Mouse (Mus musculus) inflammation-experienced regulatory T-cells, adult 6 months (primary cell): ENCODE measurements around the gene Dnajb12. TPM values are rescaled to one million over a fixed set of nuclear protein-coding genes. Genes with fewer than 3 reads are reported as not detected.

ENCODE experiments used
- ATAC-seq: one replicate; pipeline ENCODE4 v1.8.0; 2017
- polyA plus RNA-seq, 3 experiments: library from polyadenylated mRNA; unstranded; fragments of 100-300 nt; shearing (Covaris generic); gene quantifications; one replicate each; pipeline ENCODE4 v1.2.1; 2017

The Dnajb12 gene
- polyA plus RNA-seq = 10 to 100 TPM; 15.7 to 18.1 (median 17.4) TPM

DNA sequence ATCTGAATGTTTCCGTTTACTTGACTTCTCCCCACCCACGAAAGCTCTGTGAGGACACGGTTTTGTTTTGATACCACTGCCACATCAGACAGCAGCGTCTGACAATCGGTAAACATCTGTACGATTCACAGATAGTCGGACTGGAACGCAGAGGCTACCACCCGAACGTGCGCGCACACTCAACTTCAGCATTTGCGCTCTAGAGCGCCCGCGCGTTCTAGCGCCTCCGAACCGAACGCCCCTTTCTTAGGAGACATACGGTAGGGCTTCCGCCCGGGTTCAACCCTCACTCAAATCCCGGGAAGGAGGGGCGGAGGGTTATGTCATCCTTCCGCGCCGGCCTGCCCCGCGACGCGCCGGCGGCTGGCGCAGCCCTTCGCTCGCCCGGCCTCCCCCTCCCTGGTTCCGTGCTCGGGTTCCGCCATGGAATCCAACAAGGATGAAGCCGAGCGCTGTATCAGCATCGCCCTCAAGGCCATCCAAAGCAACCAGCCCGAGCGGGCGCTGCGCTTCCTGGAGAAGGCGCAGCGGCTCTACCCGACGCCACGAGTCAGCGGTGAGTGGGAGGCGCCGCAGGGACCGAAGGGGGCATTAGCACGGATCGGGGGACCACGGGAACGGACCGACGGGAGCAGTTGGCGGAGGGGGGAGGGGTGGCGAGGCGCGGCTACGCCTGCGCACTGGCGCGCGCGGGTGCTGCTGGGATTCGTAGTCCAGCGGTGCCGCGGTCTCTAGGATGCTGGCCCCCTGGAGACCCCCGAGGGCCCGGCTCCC is at the start of gene Dnajb12:
Dnajb12 (plus strand) TSS at position 302 of the 774 bp plus-strand sequence.
- peak; percentile 92 for ATAC-seq

GRCm38 (mm10) chr10:59829886-59830285 is 49.5 kb upstream of the Dnajb12 start:
- no peak for ATAC-seq

DNA sequence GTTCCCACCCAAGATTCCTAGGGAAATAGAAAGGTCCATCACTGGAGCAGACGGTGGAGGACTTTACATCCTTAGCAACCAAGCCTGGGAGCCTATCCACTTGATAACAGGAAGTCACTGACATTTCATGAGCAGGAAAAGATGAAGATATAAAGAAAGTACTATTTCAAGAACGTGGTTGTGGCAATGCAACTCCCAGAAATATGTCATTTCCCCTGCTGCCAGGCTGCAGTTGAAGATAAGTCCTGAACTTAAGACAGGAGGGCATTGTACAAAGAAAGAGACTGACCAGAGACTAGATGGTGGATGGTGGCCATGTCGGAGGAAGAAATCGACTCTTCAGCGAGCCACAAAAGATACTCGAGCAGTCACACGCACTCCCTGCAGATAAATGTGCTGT is 47.4 kb upstream of the Dnajb12 start:
- ATAC-seq = no peak

DNA sequence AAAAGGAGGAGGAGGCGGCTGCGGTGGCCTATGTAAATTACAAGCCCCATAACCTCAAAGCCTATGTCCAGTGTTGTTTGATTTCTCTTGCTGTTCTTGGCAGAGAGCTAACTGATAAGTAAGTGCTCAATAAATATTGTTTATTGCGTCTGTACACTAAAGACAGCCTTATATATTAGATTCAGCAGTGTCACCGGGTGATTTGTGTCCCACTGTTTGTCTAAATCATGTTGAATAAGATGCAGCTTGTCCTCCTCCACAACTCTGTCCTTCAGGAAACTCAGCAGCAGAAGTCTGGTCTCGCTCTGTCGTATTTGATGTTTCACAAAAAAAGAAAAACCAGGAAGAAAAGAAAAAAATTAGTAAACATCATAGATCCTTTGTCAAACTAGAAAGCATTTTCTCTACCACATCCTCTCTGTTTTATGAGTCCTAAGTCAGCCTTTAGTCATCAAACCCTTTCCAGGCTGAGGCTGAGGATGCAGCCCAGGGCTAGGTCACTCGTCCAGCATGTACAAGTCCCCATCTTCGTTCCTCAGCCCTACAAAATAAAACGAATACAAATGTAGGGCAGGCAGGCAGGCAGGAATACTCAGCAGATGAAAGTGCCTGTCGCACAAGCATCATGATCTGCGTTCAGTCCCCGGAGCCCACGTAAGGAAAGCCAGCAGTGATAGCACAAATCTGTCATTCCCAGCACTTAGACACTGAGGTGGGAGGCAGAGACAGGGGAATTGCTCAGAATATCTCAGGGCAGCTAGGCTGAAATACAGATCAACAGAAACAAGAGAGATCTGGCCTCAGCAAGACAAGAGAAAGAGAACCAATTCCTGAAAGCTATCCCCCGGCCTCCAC is 43.8 kb upstream of the Dnajb12 start:
- no peak for ATAC-seq

DNA sequence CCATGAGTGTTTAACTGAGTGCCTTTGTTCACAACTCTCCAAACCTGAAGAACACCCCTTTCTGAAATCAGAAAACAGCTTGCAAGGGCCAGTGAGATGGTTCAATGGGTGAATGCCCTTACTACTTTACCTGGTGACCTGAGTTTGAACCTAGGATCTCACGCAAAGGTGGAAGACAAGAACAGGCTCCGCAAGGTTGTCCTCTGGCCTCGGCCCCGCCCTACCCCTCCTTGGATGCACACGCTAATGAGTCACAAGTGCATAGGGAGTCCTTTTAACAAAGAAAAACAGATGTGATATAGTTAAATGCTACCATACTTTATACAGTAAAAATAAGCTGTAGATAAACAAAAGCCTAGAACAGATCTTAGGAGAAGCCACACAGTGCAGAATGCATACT is 41.9 kb upstream of the Dnajb12 start:
- no peak for ATAC-seq

GRCm38 (mm10) chr10:59841434-59841833 is 37.9 kb upstream of the Dnajb12 start:
- ATAC-seq = no peak

DNA sequence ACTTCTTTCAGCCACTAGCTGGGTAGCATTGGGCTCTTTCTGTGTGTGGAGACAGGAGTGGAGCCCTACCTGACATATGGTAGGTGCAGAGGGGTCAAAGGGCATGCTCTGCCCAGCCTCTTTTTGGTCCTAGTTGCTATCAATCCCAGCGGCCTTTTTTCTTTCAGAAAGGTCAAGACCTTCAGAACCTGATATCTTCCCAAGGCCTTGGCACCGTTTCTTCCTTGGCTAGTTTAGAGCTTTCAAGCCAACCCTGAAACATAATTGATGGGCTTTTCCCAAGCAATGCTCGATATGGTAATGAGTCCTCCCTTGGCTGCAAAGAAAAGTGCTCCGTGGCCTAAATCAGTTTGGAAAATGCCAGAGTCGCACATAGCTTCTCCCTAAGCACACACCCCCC is 36.2 kb upstream of the Dnajb12 start:
- ATAC-seq = no peak

- ATAC-seq = no peak
Observed at GRCm38 (mm10) chr10:59844686-59845085, 34.7 kb upstream of the Dnajb12 start.

- ATAC-seq = no peak
Observed at GRCm38 (mm10) chr10:59846416-59846815, 32.9 kb upstream of the Dnajb12 start.

DNA sequence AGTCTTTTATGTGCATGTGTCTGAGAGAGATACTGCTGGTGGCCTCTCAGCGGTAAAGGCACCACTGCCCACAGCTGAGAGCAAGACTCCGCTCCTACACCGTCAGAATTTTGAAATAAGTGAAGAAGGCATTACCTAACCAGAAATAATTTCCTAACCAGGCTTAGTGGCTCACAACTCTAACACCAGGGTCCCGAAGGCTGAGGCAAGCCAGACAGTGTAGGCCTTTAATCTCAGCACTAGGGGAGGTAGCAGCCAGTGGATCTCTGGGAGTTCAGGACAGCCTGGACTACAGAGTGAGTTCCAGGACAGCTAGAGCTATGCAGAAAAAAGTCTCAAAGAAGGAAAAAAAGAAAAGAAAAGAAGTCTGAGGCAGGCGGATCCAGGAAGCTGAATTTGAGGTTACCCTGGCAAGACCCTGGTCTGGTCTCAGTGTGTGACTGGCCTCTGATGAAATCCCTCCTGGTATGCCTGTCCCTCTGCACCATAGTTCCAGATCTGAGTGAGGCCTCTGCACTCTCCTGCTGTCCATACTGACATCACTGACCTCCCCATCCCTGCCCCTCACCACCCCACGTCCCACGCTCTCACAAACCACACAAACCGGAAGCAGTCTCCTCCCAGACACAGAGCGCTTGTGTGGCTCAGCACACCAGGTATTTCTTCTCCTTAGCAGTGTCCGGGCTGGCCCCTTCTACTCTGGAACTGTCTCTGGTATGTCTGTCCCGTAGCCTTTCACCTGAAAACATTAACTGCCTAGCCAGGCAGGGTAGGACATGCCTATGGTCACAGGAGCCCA is 31.1 kb upstream of the Dnajb12 start:
- ATAC-seq = no peak

GRCm38 (mm10) chr10:59848953-59849352 is 30.4 kb upstream of the Dnajb12 start:
- no peak for ATAC-seq

GRCm38 (mm10) chr10:59849371-59849770 is 30.0 kb upstream of the Dnajb12 start:
- no peak for ATAC-seq

DNA sequence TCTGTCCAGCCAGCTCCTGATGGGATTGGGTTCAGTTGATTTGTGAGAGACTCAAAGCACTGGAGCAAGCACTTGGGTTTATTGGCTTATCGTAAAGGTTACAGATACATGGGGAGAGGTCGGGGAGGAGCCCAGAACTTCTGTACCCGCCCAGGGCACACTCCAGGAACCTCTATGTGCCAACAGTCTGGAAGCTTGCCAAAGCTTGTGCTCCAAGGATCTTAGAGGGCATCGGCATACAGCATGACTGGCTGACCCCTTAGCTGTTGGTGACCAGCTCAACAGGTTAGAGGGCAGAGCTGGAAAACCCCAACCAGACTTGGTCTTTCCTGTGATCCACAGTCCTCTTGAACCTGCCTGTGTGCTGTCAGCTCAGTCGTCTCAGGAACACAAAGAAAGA is 22.2 kb upstream of the Dnajb12 start:
- ATAC-seq = no peak

DNA sequence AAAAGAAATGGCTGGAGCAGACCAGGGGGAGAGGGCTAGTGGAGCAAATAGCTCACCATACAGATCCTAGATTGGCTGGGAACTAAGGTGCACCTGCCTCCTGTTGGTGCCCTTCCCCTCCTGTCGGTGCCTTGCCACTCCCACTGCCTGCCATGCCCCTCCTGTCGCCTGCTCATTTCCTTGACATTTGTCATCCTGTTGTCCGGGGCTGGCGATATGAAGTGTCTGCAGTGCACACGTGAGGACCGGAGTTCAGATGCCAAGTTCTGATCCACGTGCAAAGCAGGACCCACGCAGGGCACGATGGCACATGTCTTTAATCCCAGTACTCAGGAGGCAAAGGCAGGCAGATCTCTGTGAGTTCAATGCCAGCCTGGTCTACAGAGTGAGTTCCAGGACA is 18.7 kb upstream of the Dnajb12 start:
- no peak for ATAC-seq

DNA sequence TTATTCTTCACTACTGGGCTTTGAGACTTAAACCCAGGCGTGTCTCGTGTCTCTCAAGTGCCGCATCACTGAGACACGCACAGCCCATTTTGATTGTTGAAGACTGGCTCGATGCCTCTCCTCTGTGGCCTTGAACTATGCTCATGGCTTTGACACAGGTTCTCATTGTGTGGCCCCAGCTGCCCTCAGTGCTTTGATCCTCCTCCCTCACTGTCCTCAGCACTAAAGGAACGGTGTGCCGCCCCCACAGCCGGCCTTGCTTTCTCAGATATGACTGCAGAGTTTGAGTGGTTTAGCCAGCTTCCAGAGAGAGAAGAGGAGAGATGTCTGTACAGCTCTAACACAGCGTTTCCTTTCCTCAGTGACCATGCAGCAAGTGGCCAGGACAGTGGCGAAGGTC is 18.2 kb upstream of the Dnajb12 start:
- no peak for ATAC-seq

GRCm38 (mm10) chr10:59862816-59863440 is 16.4 kb upstream of the Dnajb12 start:
- ATAC-seq = no peak

DNA sequence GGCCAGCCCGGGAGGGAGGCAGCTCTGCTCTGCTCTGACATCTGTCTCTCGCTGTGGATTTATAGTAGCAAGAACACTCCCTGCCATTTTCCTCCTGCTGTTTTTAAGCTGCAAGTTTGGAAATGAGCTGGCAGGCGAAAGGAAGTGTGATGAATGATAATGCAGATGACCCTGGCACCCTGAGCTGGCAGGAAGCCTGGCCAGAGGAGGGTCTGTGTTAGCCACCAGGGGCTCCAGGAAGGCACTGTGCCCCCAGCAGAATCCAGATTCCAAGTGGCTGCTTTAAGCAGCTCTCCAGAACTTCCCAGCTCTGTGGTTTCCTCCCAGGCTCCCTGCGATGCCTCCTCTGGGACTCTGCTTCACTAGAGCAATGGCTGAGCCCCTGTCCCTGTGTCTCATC is 15.7 kb upstream of the Dnajb12 start:
- ATAC-seq = no peak

GRCm38 (mm10) chr10:59864232-59864875 is 15.0 kb upstream of the Dnajb12 start:
- peak; percentile 72 for ATAC-seq

DNA sequence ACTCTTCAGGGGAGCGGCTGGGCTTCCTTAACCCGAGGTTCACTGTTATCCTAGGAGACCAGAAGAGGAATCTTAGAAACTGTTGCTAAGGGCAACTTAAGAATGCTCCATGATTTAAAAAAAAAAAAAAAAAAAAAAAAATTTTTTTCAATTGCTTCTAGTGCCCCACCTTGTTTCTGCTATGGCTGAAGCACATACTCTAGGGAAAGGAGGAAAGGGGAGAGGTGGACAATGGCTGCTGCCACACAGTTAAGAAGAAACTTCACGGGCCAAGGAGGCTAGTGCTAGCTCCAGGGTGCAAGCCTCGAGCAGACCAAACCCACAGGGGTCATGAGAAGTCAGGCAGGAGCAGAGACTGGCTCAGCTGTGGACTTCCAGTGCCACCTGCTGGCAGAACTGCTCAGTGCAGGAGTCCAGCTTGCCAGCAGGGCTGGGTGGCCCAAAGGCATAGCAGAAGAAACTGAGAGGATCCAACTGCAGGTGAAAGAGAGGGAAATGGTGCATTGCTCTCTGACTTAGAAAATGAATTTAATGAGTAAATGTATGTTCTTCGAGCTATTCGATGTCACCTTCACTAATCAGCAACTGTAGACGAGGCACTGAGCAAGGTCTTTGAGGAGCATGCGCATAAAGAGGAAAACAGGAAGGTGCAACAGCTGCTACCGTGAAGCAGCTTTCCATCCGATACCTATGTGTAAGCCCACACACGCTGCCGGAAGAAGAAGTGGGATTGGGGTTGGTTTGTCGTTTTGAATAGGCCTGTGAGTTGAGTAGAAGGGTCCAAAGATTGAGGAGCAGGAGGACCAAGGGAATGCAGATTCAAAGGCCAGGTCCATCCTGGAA is 14.3 kb upstream of the Dnajb12 start:
- peak; percentile 90 for ATAC-seq

DNA sequence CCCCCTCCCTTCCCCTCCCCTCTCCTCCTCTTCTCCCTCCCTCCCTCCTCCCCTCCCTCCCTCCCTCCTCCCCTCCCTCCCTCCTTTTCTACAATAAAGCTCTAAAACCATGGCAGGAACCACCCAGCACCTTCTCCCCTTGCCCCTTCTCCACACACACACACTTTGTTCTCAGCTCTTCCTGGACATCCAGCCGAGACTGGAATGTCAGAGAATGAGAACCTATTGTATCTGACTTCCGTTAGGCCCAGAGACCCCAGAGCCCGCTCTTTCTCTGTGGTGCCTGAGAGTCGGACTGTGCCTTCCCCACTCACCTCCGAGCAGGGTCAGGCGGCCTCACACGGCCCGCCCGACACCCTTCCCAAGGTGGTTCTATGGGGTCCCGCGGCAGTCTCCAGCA is 11.1 kb upstream of the Dnajb12 start:
- no peak for ATAC-seq

GRCm38 (mm10) chr10:59870038-59870437 is 9.3 kb upstream of the Dnajb12 start:
- ATAC-seq = no peak
